Mouse (Mus musculus) cerebellum, postnatal 14 days (tissue): ENCODE data around the gene Hes7.

Experiments used
- DNase-seq, 2 experiments: peaks; one replicate each; pipeline ENCODE4 v3.0.0; 2021; ENCODE audit warnings: mixed read lengths in 2 of 2

Gene Hes7

DNA sequence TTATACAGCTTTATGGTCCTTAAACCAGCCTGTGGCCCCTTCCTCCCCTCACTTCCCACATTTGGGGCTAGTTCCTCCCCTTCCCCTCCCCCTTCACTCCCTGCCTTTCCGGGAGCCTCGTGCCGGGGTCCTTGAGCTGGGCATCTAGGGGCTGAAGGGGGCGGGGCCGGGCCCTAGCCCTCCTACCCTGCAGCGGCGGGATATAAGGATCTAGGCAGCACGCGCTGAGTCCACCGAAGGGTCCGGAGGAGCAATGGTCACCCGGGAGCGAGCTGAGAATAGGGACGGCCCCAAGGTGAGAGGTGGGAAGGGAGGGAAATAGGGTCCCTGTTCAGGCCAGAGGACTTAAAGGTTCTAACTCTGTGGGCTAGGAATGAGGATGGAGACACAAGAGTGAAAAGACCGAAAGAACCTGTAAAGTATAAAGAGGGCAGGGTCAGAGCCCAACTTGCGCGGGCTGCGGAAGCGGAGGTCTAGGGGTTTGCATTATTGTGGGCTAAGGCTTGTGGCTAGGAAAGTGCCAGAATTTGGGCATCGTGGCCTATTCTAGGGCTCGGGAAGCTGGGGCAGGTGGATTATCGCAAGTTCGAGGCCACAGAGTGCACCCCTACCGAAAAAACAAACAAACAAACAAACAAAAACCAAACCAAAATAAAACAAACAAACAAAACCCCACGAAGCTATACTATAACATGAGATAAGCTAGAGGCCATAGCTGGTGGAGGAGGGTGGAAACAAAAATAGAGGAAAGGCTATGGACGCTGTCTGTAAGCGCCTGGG lies at the start of gene Hes7:
Gene Hes7, plus strand, starts transcription at position 184 of the 780 bp plus-strand sequence.
- peak in 1 of 2 experiments; percentile 30 for DNase-seq

DNA sequence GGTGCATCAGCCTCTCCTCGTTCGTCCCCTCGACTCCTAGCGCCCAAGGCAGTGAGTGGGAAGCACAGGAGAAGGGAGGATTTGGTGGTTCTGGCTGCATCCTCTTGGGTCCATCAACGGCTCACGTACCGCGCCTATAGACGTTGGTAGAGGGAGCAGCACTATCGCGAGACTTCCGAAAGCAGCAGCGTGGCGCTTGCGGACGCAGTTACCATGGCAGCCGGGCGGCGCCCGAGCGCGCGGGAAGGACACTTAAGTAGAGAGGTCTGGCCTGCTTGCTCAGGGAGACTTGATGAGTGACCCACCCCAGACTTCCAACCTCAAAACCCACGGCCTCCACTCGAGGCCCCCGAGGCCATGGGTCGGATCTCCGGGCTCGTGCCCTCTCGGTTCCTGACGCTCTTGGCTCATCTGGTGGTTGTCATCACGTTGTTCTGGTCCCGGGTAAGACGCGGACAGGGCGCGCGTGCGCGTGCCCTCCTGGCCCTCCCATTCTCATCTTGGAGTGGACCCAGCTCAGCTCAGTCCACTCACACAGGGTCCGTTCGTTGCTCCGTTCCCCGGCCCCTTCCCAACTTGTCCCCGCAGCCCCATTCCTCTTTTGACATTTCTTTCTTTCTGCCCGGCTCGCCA lies 49.5 kb upstream of the Hes7 start, which contains the start of gene Tmem107:
Gene Tmem107, plus strand, starts transcription at position 217 of the 633 bp plus-strand sequence.
- DNase-seq, result peak; percentile 93 to 95

DNA sequence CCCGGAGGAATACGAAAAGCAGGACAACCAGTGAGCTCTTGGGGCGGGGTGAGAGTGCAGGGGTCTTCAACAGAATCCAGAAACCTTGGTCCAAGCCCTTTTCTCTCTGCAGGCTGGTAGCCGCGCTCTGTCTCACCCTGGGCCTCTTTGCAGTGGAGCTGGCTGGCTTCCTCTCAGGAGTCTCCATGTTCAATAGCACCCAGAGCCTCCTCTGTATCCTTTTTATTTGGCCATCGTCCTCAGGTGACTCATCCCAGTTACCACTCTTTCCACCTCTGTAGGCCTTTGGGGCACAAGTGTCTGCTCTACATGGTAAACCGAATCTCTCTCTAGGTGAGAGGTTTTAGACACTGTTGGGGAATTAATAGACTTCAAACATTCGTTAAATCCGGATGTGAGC lies 48.9 kb upstream of the Hes7 start:
- no peak for DNase-seq

DNA sequence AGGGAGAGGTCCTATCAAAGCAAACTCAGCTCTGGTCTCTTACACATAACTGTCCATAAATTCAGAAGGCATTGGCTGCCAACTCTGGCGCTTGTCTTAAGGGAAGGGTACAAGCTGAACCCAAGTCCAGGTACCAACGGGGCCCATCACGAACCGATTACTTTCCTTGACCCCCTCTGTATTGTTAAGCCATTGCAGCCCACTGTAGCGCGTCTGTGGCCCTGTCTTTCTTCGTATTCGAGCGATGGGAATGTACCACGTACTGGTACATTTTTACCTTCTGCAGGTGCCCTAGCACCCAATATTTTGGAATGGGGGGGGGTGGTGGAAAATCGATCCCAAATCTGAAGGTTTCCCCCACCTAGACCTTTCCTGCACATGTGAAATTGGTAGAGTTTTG lies 48.0 kb upstream of the Hes7 start:
- peak in 1 of 2 experiments; percentile 18 for DNase-seq

DNA sequence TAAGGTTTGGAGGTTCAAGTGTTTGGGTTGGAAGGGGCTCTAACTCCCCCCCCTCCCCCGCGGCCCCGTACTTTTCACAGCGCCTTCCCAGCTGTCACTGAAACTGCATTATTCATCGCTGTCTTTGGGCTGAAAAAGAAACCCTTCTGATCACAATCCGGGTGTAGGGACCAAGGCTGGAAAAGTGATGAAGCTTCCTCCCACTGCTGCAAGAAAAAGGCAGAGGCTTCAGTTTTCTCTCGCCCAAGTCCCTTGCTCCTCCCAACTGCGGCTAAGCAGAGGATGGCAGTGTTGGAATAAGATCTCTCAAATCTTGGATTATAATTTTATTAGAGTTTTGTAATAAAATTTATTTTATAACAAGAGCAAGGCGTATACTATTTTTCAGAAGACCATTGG lies 47.5 kb upstream of the Hes7 start:
- no peak for DNase-seq

DNA sequence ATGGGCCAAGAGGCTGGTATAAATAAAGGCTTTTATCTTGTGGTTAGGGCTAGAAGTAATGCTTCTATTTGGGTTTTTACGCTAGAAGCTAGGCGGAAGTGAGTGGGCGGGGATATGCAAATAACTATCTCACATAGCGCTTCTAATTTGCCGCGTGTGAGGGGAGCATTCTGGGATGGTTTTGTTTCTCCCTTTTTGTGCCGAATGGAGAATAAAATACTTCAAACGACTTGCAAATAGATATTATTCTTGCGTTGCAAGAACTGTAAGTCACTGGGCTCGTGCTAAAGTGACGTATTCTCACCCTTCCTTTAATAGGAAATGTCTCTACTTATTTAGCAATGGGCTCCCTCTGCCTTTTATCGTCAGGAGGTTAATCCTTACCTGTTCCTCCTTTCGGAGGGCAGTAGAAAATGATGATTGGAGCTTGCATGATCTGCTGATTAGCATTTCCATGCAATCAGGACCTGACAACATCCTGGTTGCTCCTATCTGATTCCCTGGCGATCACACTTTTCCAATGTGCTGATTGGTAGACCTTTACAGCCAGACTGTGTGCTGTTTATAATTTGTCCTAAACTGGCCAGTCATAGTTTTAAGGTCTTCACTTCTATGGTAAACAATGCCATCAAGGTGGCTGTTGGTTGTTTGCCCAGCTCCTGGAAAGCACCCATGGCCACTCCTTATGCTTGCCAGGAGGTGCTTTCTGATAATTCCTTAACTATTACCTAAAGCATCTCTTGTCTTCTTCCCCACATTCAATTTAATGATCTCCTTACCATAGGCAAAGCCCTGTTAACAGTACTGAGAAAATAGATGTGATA lies 46.9 kb upstream of the Hes7 start:
- peak; percentile 88 to 91 for DNase-seq

DNA sequence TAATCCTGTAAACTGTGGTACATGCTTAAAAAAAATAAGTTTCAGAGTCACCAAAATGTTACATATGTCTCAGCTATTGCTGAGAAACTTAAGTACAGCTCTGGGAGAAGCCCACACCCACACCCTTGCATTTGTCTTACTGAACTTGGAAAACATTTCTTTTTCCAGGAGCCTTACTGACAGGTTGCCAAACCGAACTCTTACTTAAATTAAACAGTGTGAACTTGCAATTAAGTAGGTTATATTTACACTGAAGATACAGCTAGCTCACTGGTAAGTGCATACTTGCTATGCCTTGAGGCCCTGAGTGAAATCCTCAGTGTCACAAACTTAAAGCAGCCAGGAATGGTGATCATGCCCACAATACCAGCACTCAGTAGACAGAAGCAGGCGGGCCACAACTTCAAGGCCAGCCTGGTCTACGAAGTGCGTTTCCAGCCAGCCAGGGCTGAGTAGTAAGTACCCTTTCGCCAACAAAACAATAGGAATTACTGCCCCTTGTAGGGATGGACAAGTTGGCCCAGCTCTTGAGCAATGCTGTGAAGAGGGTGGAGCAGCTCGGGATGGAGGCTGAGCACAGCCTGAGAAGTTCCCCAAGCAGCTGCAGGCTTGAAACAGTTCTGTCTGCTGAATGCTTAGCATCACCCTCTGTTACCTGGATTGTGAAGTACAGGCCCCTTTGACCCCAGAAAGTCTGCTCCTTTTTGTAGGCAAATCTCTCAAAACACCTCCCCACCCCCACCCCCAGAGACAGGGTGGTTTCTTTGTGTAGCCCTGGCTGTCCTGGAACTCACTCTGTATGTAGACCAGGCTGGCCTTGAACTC lies 46.0 kb upstream of the Hes7 start:
- peak in 1 of 2 experiments; percentile 22 for DNase-seq

- no peak for DNase-seq
Observed at GRCm38 (mm10) chr11:69074776-69075069, 45.5 kb upstream of the Hes7 start.

- no peak for DNase-seq
Observed at GRCm38 (mm10) chr11:69075764-69076479, 44.3 kb upstream of the Hes7 start.

DNA sequence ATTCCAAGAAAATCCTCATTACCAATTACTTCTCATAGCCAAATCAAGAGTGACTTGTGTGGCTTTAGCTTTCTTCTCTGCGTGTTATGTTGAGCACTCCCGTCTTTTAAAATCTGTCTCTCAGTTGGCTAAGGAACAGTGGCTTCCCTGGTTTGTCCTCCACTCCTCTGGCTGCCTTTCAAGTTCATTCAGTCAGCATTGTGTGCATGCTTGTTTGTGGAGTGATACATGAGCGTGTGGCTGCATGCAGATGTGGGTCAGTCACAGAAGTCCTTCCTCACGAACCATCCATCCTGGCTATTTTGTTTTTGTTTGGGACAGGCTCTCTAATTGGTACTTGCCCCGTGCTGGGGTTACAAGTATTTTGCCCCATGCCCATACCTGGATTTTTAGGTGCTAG lies 43.6 kb upstream of the Hes7 start:
- no peak for DNase-seq

- DNase-seq, result no peak
Observed at GRCm38 (mm10) chr11:69077316-69077715, 42.9 kb upstream of the Hes7 start.

- no peak for DNase-seq
Observed at GRCm38 (mm10) chr11:69078041-69078440, 42.2 kb upstream of the Hes7 start.

GRCm38 (mm10) chr11:69078805-69079438 lies 41.3 kb upstream of the Hes7 start:
- no peak for DNase-seq

GRCm38 (mm10) chr11:69080102-69080854 lies 39.9 kb upstream of the Hes7 start:
- no peak for DNase-seq

GRCm38 (mm10) chr11:69080855-69081222 lies 39.4 kb upstream of the Hes7 start:
- no peak for DNase-seq

DNA sequence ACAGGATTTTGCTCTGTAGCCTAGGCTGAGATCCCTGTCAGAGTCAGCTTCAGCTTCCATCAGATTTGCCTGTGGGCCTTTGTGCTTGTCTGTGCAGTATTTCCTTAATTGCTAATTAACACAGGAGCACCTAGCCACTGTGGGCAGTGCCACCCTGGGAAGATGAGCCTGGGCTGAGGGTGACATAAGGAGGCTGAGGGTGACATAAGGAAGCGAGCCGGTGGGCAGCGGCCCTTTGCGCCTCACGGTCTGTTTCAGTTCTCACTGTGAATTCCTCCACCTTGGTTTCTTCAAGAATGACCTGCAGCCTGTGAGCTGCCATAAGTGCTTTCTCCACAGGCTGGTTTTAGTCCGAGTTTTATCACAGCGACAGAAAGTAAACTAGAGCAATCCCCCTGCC lies 38.6 kb upstream of the Hes7 start:
- no peak for DNase-seq

DNA sequence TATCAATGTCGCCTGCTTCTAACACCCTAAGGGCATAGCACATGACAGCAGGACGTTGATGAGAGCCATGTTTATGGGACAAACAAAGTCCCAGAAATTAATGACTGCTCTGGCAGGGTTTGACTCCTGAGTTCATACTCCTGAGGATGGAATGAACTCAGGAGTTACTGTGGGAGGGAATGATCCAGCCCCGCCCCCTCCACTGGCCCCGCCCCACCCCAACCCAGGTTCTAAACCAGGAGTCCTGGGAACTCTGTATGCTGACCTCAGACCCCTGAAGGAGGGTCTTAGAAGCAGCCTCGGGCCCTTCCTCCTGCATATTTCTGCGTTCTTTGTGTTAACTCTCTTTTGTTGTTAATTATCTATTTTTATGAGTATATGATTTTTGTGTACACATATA lies 34.6 kb upstream of the Hes7 start:
- no peak for DNase-seq

- no peak for DNase-seq
Observed at GRCm38 (mm10) chr11:69086390-69086789, 33.8 kb upstream of the Hes7 start.

DNA sequence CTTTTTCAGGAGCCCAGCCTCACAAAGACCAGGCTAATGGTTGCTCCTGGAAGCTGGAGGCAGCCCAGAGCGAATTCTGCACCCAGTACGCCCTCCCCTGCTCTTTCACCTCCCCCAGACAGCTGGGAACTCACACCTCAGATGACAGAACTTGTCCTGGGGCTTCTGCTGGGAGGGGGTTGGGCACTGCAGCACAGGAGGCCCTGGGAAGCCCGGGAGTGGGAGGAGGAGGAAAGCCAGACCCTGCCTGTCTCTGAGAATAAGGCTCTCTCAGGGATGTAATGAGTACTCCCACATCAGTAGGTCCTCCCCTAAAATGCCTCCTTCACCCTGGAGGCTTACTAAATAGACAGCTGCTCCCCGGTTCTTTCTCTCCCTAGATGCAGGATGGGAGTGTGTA lies 33.1 kb upstream of the Hes7 start:
- DNase-seq, result no peak

GRCm38 (mm10) chr11:69087597-69087996 lies 32.6 kb upstream of the Hes7 start:
- no peak for DNase-seq
